Mouse (Mus musculus) CD4-positive naive resting alpha-beta T cell, adult 76 days (primary cell): ENCODE results near the gene Antxrl. TPM values are rescaled to one million over a fixed set of nuclear protein-coding genes. Genes with fewer than 3 reads are reported as not detected.

Experiments
- total RNA-seq: library from RNA; stranded (reverse); gene quantifications from one replicate; pipeline ENCODE4 v1.2.4, GENCODE M21; 2023

The Antxrl gene
- total RNA-seq, result not detected

DNA sequence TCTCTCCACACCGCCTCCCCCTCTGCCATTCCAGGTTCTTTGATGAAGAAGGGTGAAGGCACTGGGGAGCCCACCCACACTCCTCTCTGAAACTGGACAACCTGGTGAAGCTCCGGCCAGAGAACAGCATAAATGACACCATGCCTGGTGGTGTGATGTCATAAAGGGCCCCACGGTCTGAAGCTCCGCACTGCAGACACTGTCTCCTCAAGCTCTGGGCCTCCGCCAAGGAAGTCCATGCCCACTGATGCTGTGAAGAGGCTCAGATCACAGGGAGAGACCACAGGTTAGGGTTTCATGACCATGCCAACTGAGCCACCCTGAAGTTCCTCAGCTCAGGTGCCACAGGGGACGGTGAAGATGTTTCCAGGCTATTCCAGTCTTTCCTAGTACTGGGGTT, at the start of gene Antxrl:
TSS of gene Antxrl (plus strand) at position 192 of the 400 bp plus-strand sequence.

DNA sequence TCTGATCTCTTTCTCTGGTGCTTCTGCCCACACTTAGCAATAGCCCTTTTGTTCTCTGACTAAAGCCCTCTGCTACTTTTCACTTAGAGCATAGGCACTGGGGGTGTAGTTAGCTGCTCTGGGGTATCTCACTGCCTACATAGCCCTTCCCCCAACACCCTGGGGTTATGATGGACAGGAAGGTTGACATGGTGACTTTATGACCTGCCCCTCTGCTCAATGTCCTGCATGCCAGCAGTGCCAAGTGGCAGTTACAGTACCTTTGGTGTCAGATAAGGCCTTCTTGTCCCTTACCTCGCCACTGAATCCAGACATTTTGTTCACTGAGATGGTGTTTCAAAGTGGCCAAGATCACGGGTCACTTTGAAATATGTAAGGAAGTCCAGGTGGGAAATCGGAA, 37.4 kb upstream of the Antxrl start, which contains the start of gene Gm30083:
TSS of gene Gm30083 (minus strand) at position 120 of the 400 bp plus-strand sequence.

DNA sequence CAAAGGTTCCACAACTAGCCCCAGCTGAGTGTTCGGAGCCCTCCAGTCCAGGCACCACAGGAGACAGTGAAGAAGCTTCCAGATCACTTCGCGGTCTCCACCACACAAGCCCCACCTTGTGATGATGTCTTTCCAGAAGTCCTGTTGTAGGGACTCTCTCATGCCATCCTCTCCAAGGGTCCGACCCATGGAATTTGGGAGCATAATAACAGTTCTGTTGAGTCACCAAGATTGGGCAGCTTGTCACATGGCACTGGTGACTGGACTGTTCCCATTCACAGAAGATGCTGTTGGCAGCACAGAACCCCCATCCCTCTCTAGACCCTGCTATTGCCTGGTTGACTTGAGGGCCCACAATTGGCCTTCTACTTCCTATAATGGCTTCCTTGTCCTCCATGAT, 36.1 kb upstream of the Antxrl start, which contains the start of gene Gm5460:
TSS of gene Gm5460 (plus strand) at position 378 of the 400 bp plus-strand sequence.

DNA sequence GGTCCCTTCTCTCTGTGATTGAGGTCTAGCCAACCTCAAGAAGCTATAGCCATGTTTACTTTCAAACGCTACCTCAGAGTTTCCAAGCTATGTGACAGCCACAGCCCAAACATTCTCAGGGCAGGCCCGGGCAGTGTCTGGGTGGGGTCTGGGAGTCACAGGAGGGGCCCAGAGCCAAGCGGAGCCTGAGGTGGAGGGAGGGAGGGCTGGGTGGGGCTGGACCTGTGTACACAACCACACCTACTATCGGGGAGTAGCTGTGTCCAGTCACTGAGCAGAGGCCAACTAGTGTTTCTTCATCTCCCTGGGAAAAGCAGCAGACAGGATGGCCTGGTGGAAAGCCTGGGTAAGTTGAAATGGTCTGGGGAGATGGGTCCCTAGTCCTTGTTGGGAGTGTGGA, 33.2 kb downstream of the Antxrl start, which contains the start of gene Anxa8:
TSS of gene Anxa8 (plus strand) at position 251 of the 400 bp plus-strand sequence.

DNA sequence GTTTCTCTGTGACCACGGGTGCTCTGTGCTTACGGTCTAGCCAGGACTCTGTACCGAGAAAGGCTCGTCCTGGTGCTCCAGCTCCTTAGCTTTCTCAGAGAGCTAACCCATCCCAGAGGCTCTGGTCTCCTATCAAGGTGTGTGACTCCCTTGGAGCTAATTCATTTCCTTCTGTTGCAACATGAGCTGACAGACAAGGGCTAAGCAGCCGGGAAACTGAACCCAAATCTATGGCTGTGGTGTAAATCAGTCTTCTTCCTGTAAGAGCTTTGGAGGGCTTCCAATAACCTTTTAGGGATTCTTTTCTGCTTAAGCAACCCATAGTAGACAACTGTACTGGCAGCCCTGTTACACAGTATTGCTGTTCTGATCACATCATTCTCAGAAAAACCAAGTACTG, 50.1 kb downstream of the Antxrl start, which contains the start of gene A630023A22Rik:
TSS of gene A630023A22Rik (minus strand) at position 154 of the 400 bp plus-strand sequence.

Other genes starting within 250 kb of the Antxrl start
- not detected for gene Gdf10, start 129.1 kb upstream of the Antxrl start, total RNA-seq
- not detected for gene Gdf2, start 111.7 kb upstream of the Antxrl start, total RNA-seq
- gene Rbp3, start 98.7 kb upstream of the Antxrl start, total RNA-seq, result not detected
- gene Zfp488, start 73.9 kb upstream of the Antxrl start, total RNA-seq, result 0.29 TPM
- gene Gm30083, start 37.5 kb upstream of the Antxrl start, total RNA-seq, result not detected
- gene Gm5460, start 35.9 kb upstream of the Antxrl start, total RNA-seq, result not detected
- not detected for gene Anxa8, start 33.3 kb downstream of the Antxrl start, total RNA-seq
- gene A630023A22Rik, start 50.0 kb downstream of the Antxrl start, total RNA-seq, result not detected
- not detected for gene Npy4r, start 99.8 kb downstream of the Antxrl start, total RNA-seq
- 0.09 TPM for gene Gprin2, start 148.9 kb downstream of the Antxrl start, total RNA-seq
- gene Syt15, start 166.9 kb downstream of the Antxrl start, total RNA-seq, result not detected